Comparison of ENCODE assay signal across 24 mouse cellular contexts in the genomic region with DNA sequence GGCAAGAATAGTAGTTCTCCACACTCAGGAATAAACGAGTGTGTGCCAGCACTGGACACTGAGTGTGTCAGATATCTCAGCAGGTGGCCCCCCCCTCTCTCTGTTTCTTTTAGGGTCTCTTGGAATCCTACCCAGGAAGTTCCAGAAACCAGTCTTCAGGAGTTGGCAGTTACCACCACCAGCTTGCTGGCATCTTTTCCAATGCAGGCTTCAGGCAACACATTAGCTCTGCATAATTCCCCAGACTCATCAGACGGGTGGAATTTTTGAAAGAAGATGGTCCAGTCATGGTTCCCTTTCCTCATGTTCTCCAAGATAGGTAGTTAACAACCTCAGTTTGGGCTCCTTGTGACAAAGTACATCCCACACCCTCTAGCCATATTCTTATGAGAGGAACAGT.
DNase-seq lines count a peak whose midpoint lies in the region; ATAC-seq lines count a peak whose summit lies in the region.
"Had no signal": no experiment of that assay in that cellular context is flagged by ENCODE, and none has a peak within 500 bp of the region (broad histone marks: within the 10 kb centered on the region; RNA-seq: fewer than 3 reads in every experiment).

No protein-coding gene starts in this region.

- peak; percentile 34 to 42 for DNase-seq in cerebellum, postnatal 10 days
- DNase-seq in cerebellum, postnatal 4 days (ENCODE audit: low spot score in 2 of 2), result no peak
- DNase-seq in frontal cortex, postnatal 10 days (ENCODE audit: low spot score in 2 of 2), result no peak
- DNase-seq in right cerebral cortex, adult 18-20 months, result peak; percentile 22
- no peak for DNase-seq in right cerebral cortex, postnatal 4 days
- peak; percentile 51 for DNase-seq in brain, adult 2 months (ENCODE audit: low read depth, low spot score)
- DNase-seq in neural tube, embryonic 10.5 days (ENCODE audit: extremely low spot score, low spot score), result no peak
- DNase-seq: adrenal gland, adult 8-10 months; adrenal gland, postnatal 25 days; cerebellum, adult 11 months; cerebellum, adult 2 months; cerebellum, postnatal 25 days; embryo, embryonic 11 days; gastrocnemius, postnatal 10 days; gastrocnemius, postnatal 36 days; heart, adult 2 months; heart, postnatal 14 days; heart, postnatal 4 days had no signal

- peak; percentile 81 for ATAC-seq in frontal cortex, adult (ENCODE audit: low TSS enrichment)
- ATAC-seq: activated CD4-positive, CD25-positive, alpha-beta regulatory T cell, adult 4 months; forebrain, embryonic 13.5 days; forebrain, embryonic 16.5 days; hindbrain, postnatal 0 days; inflammation-experienced regulatory T-cells, adult 6 months had no signal

Comparison
In these comparisons a context has a peak if more than half of its experiments do, and no peak if none do; other contexts are left out.
1. DNase-seq: peak in cerebellum, postnatal 10 days (2 of 2), right cerebral cortex, adult 18-20 months (single experiment) and brain, adult 2 months (single experiment); none in cerebellum, postnatal 4 days (0 of 2), frontal cortex, postnatal 10 days (0 of 2), right cerebral cortex, postnatal 4 days (single experiment) and neural tube, embryonic 10.5 days (single experiment).